Mouse (Mus musculus) MEL (cell line): ENCODE results near the gene Itgb3bp. TPM values are rescaled to one million over a fixed set of nuclear protein-coding genes. Genes with fewer than 3 reads are reported as not detected.

Experiments
- DNase-seq: peaks from one replicate; pipeline ENCODE4 v3.0.0; 2011; ENCODE audit warnings: low read depth, low spot score
- H3K27ac ChIP-seq: 2 replicates; pipeline ENCODE4 v1.5.1; 2012; ENCODE audit warnings: low read depth, mild to moderate bottlenecking, control low read depth, low read length, moderate library complexity; ENCODE audit not compliant: control insufficient read depth
- H3K27me3 ChIP-seq, 2 experiments: fragments of 150-350 bp in 1 of 2; sonication (generic) in 1 of 2; 2 replicates each; pipeline ENCODE4 v1.6.1; 2012; ENCODE audit warnings: low read length in 2 of 2, mild to moderate bottlenecking in 2 of 2, improper control_type of control experiment in 1 of 2, moderate library complexity in 1 of 2; ENCODE audit not compliant: insufficient read depth in 2 of 2, control insufficient read depth in 1 of 2
- H3K36me3 ChIP-seq, 2 experiments: 2 replicates each; pipeline ENCODE4 v1.6.1; 2012 to 2014; ENCODE audit warnings: low read length in 2 of 2, improper control_type of control experiment in 1 of 2, inconsistent platforms in 1 of 2, mild to moderate bottlenecking in 1 of 2; ENCODE audit not compliant: insufficient read depth in 2 of 2, control insufficient read depth in 1 of 2
- H3K4me1 ChIP-seq, 2 experiments: fragments of 150-350 bp in 1 of 2; sonication (generic) in 1 of 2; 2 replicates each; pipeline ENCODE4 v1.6.1; 2012; ENCODE audit warnings: low read length in 2 of 2, improper control_type of control experiment in 1 of 2, mild to moderate bottlenecking in 1 of 2; ENCODE audit not compliant: insufficient read depth in 2 of 2, control insufficient read depth in 1 of 2
- H3K4me3 ChIP-seq, 2 experiments: fragments of 150-350 bp in 1 of 2; sonication (generic) in 1 of 2; 2 replicates each; pipeline ENCODE4 v1.5.1; 2012; ENCODE audit warnings: low read depth in 2 of 2, low read length in 2 of 2, mild to moderate bottlenecking in 2 of 2, moderate library complexity in 2 of 2, control low read depth in 1 of 2, improper control_type of control experiment in 1 of 2; ENCODE audit not compliant: control insufficient read depth in 1 of 2, insufficient read depth in 1 of 2
- H3K79me2 ChIP-seq: 2 replicates; pipeline ENCODE4 v1.6.1; 2012; ENCODE audit warnings: mild to moderate bottlenecking, low read length, moderate library complexity; ENCODE audit not compliant: control insufficient read depth, poor library complexity, insufficient read depth
- H3K9ac ChIP-seq: 2 replicates; pipeline ENCODE4 v1.6.1; 2012; ENCODE audit warnings: low read depth, mild to moderate bottlenecking, control low read depth, low read length, moderate library complexity; ENCODE audit not compliant: control insufficient read depth, poor library complexity, severe bottlenecking
- H3K9me3 ChIP-seq: fragments of 150-350 bp; sonication (generic); replicated peaks from 2 replicates; pipeline ENCODE4 v1.6.1; 2012; ENCODE audit warnings: mild to moderate bottlenecking, low read length, improper control_type of control experiment, moderate library complexity; ENCODE audit not compliant: insufficient read depth
- CHD1 ChIP-seq: IDR thresholded peaks from 2 replicates; pipeline ENCODE4 v1.6.1; 2012; ENCODE audit warnings: low read depth, mild to moderate bottlenecking, inconsistent platforms, low read length, improper control_type of control experiment
- ELF1 ChIP-seq: IDR thresholded peaks from 2 replicates; pipeline ENCODE4 v1.6.1; 2014; ENCODE audit warnings: low read depth, mild to moderate bottlenecking, inconsistent platforms, low read length, improper control_type of control experiment, moderate library complexity
- EP300 ChIP-seq, 2 experiments: IDR thresholded peaks; 2 replicates each; pipeline ENCODE4 v1.6.1; 2011; ENCODE audit warnings: improper control_type of control experiment in 2 of 2, low read length in 2 of 2, low read depth in 1 of 2, mild to moderate bottlenecking in 1 of 2
- ETS1 ChIP-seq: IDR thresholded peaks from 2 replicates; pipeline ENCODE4 v1.6.1; 2012; ENCODE audit warnings: low read depth, mild to moderate bottlenecking, inconsistent platforms, low read length, improper control_type of control experiment, moderate library complexity
- GABPA ChIP-seq: IDR thresholded peaks from 2 replicates; pipeline ENCODE4 v1.6.1; 2012; ENCODE audit warnings: low read depth, mild to moderate bottlenecking, inconsistent platforms, low read length, improper control_type of control experiment, moderate library complexity
- GATA1 ChIP-seq: IDR thresholded peaks from 2 replicates; pipeline ENCODE4 v1.6.1; 2011; ENCODE audit warnings: low read depth, low read length, improper control_type of control experiment
- HCFC1 ChIP-seq: IDR thresholded peaks from 2 replicates; pipeline ENCODE4 v1.6.1; 2012; ENCODE audit warnings: low read depth, mild to moderate bottlenecking, inconsistent platforms, low read length, improper control_type of control experiment, moderate library complexity
- JUND ChIP-seq: IDR thresholded peaks from 2 replicates; pipeline ENCODE4 v1.6.1; 2011; ENCODE audit warnings: low read depth, mild to moderate bottlenecking, improper control_type of control experiment, low read length
- KAT2A ChIP-seq: conservative IDR thresholded peaks from 2 replicates; pipeline ENCODE4 v1.6.1; 2012; ENCODE audit warnings: low read depth, low read length, improper control_type of control experiment, inconsistent platforms
- MAX ChIP-seq: IDR thresholded peaks from 2 replicates; pipeline ENCODE4 v1.6.1; 2011; ENCODE audit warnings: low read length, improper control_type of control experiment
- MAZ ChIP-seq: IDR thresholded peaks from 2 replicates; pipeline ENCODE4 v1.6.1; 2012; ENCODE audit warnings: low read depth, mild to moderate bottlenecking, inconsistent platforms, low read length, improper control_type of control experiment
- MYC ChIP-seq: IDR thresholded peaks from 2 replicates; pipeline ENCODE4 v1.6.1; 2011; ENCODE audit warnings: low read depth, mild to moderate bottlenecking, low read length, improper control_type of control experiment, moderate library complexity
- POLR2A ChIP-seq, 2 experiments: IDR thresholded peaks; 2 replicates each; pipeline ENCODE4 v1.6.1; 2011 to 2012; ENCODE audit warnings: low read length in 2 of 2, mild to moderate bottlenecking in 2 of 2, control low read depth in 1 of 2, improper control_type of control experiment in 1 of 2, low read depth in 1 of 2, moderate library complexity in 1 of 2; ENCODE audit not compliant: control insufficient read depth in 1 of 2, insufficient read depth in 1 of 2, poor library complexity in 1 of 2
- POLR2AphosphoS5 ChIP-seq: IDR thresholded peaks from 2 replicates; pipeline ENCODE4 v1.6.1; 2012; ENCODE audit warnings: low read depth, borderline replicate concordance, mild to moderate bottlenecking, inconsistent platforms, low read length, moderate library complexity, mixed read lengths
- RCOR1 ChIP-seq: IDR thresholded peaks from 2 replicates; pipeline ENCODE4 v1.6.1; 2012; ENCODE audit warnings: low read depth, mild to moderate bottlenecking, inconsistent platforms, low read length, improper control_type of control experiment
- SIN3A ChIP-seq: IDR thresholded peaks from 2 replicates; pipeline ENCODE4 v1.6.1; 2012; ENCODE audit warnings: low read length, improper control_type of control experiment, inconsistent platforms
- TBP ChIP-seq: IDR thresholded peaks from 2 replicates; pipeline ENCODE4 v1.8.0; 2011; ENCODE audit warnings: low read depth, low read length, improper control_type of control experiment
- UBTF ChIP-seq: IDR thresholded peaks from 2 replicates; pipeline ENCODE4 v1.6.1; 2012; ENCODE audit warnings: low read depth, mild to moderate bottlenecking, inconsistent platforms, low read length, improper control_type of control experiment, moderate library complexity, borderline replicate concordance; ENCODE audit not compliant: insufficient read depth
- USF2 ChIP-seq, 2 experiments: IDR thresholded peaks; 2 replicates each; pipeline ENCODE4 v1.6.1; 2011 to 2012; ENCODE audit warnings: improper control_type of control experiment in 2 of 2, low read length in 2 of 2, borderline replicate concordance in 1 of 2, inconsistent platforms in 1 of 2, low read depth in 1 of 2, mild to moderate bottlenecking in 1 of 2; ENCODE audit not compliant: insufficient read depth in 1 of 2
- ZC3H11A ChIP-seq: IDR thresholded peaks from 2 replicates; pipeline ENCODE4 v1.6.1; 2012; ENCODE audit warnings: low read depth, mild to moderate bottlenecking, inconsistent platforms, low read length, improper control_type of control experiment
- ZMIZ1 ChIP-seq: IDR thresholded peaks from 2 replicates; pipeline ENCODE4 v1.6.1; 2012; ENCODE audit warnings: low read depth, mild to moderate bottlenecking, inconsistent platforms, low read length, improper control_type of control experiment, moderate library complexity
- polyA plus RNA-seq, 2 experiments: library from polyadenylated mRNA; stranded (reverse) in 1 of 2; unstranded in 1 of 2; fragments of >175 nt in 1 of 2; fragments of >200 nt in 1 of 2; gene quantifications; 2 replicates each; pipeline versions ENCODE4 v1.2.1 to v1.2.4; 2012; ENCODE audit warnings: low replicate concordance in 2 of 2, low read depth in 1 of 2; ENCODE audit not compliant: insufficient read length in 2 of 2, insufficient read depth in 1 of 2, missing spikeins in 1 of 2
- total RNA-seq: library from RNA; depleted of rRNA; stranded (reverse); fragments of 300-350 nt; gene quantifications from 2 replicates; pipeline ENCODE4 v1.2.3, GENCODE M21; 2012

The Itgb3bp gene
- total and polyA plus RNA-seq, 3 experiments: 5.5 to 6.5 TPM; not detected in 1

DNA sequence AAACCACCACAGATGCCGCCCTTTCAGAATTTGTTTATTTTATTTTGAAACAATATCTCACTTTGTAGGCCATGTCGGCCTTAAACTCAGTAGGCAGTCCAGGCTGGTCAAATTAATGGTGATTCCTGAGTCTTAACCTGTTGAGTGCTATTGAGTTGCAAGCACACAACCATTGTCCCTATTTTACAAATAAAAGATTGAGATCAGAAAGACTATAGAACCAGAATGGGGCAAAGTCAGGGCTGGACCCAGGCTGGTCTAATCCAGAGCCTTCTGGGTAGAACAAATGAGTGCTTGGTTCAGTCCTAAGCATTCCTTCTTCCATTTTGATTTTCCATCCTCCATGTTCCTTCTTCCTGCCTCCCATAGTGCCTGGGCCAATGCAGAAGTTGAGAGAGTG is 16.9 kb upstream of the Itgb3bp start:
- Histone ChIP-seq H3K27me3 (no peaks in the 10 kb centered on the region), H3K4me1 (no peaks in the 10 kb centered on the region), H3K27ac (no peak overlapping the region), H3K9ac (no peak overlapping the region), H3K4me3 (no peak overlapping the region), H3K9me3 (no peaks in the 10 kb centered on the region), H3K36me3 (no peaks in the 10 kb centered on the region; a peak in 1 of 4 replicates), H3K79me2 (no peaks in the 10 kb centered on the region)
- no peak for TF ChIP-seq POLR2AphosphoS5
- no peak for TF ChIP-seq RCOR1
- TF ChIP-seq USF2 (IDR thresholded peaks at IDR 0.05; ENCODE audit: borderline replicate concordance in 1 of 2, insufficient read depth in 1 of 2, low read depth in 1 of 2, low read length in 2 of 2): no peak
- no peak for TF ChIP-seq CHD1
- TF ChIP-seq TBP: no peak
- TF ChIP-seq ZC3H11A: no peak
- no peak for TF ChIP-seq GATA1
- TF ChIP-seq HCFC1: no peak
- no peak for TF ChIP-seq ETS1
- TF ChIP-seq MAZ: no peak
- no peak for TF ChIP-seq JUND
- no peak for TF ChIP-seq UBTF
- TF ChIP-seq KAT2A: no peak
- no peak for TF ChIP-seq SIN3A
- no peak for TF ChIP-seq ELF1
- no peak for TF ChIP-seq ZMIZ1
- TF ChIP-seq EP300 (IDR thresholded peaks at IDR 0.05; ENCODE audit: low read depth in 1 of 2, low read length in 2 of 2): no peak
- TF ChIP-seq MYC: no peak
- no peak for DNase-seq

DNA sequence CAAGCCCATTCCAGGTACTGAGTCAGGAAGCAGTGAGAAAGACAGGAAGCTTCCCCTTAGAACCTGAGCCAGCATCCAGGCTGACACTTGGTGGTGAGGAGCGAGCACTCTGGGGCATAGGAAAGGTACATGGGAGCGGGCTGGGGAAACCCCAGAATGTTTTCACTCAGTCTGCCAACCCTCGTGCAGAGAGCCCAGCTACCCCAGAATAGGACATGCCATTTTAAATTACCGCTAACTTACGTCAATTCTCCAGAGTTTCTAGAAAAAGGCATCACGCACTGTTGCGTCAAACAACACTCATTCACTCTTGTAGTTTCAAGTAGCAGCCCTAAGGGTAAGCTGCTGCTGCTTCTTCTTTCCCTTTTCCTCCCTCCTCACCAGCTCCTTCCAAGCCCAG is 15.4 kb upstream of the Itgb3bp start:
- DNase-seq: no peak

More for the DNA sequence above, 15.4 kb upstream of the Itgb3bp start:
- H3K9ac ChIP-seq: no peak overlapping the region
- no peak overlapping the region for H3K27ac ChIP-seq
- no peaks in the 10 kb centered on the region for H3K79me2 ChIP-seq
- no peaks in the 10 kb centered on the region for H3K27me3 ChIP-seq
- no peaks in the 10 kb centered on the region for H3K9me3 ChIP-seq
- no peaks in the 10 kb centered on the region for H3K4me1 ChIP-seq
- no peak for TF ChIP-seq MAZ
- TF ChIP-seq USF2 (IDR thresholded peaks at IDR 0.05; ENCODE audit: borderline replicate concordance in 1 of 2, insufficient read depth in 1 of 2, low read depth in 1 of 2, low read length in 2 of 2): no peak
- no peak for TF ChIP-seq MYC
- no peak for TF ChIP-seq POLR2A (IDR thresholded peaks at IDR 0.05; ENCODE audit: control insufficient read depth in 1 of 2, insufficient read depth in 1 of 2, low read depth in 1 of 2, low read length in 2 of 2, poor library complexity in 1 of 2)
- no peak for TF ChIP-seq GABPA
- TF ChIP-seq TBP: no peak
- no peak for TF ChIP-seq MAX
- TF ChIP-seq GATA1: no peak
- H3K36me3 ChIP-seq: no peaks in the 10 kb centered on the region; a peak in 1 of 4 replicates
- no peak overlapping the region for H3K4me3 ChIP-seq
